ENCODE assay signal across 28 mouse cellular contexts in genomic region chr4:65203666-65204065, GRCm38 (mm10).
"Had no signal": no experiment of that assay in that cellular context is flagged by ENCODE, and none has a peak within 500 bp of the region (broad histone marks: within the 10 kb centered on the region; RNA-seq: fewer than 3 reads in every experiment).

No protein-coding gene starts in this region.

- H3K27ac ChIP-seq: heart, adult 2 months; heart, embryonic 13.5 days; heart, embryonic 15.5 days; hindbrain, embryonic 10.5 days; hindbrain, embryonic 12.5 days; hindbrain, embryonic 14.5 days; intestine, embryonic 15.5 days; layer of hippocampus, adult 2 months; left cerebral cortex, adult 2 months; limb, embryonic 13.5 days; limb, embryonic 15.5 days; liver, embryonic 12.5 days; liver, embryonic 14.5 days had no signal

- H3K4me3 ChIP-seq: heart, adult 2 months; heart, embryonic 13.5 days; heart, embryonic 15.5 days; hindbrain, embryonic 10.5 days; hindbrain, embryonic 12.5 days; intestine, embryonic 15.5 days; layer of hippocampus, adult 2 months; left cerebral cortex, adult 2 months; limb, embryonic 13.5 days; limb, embryonic 15.5 days; liver, embryonic 12.5 days had no signal

- ATAC-seq: hindbrain, embryonic 16.5 days; inflammation-experienced regulatory T-cells, adult 6 months; intestine, embryonic 15.5 days; intestine, postnatal 0 days; liver, embryonic 12.5 days had no signal

- H3K4me2 ChIP-seq: heart, embryonic 11.5 days; heart, embryonic 13.5 days; heart, embryonic 15.5 days; hindbrain, embryonic 12.5 days; hindbrain, embryonic 14.5 days; intestine, embryonic 15.5 days; limb, embryonic 13.5 days; limb, embryonic 15.5 days; liver, embryonic 12.5 days had no signal

- H3K9ac ChIP-seq: heart, embryonic 13.5 days; heart, embryonic 15.5 days; hindbrain, embryonic 12.5 days; hindbrain, embryonic 14.5 days; intestine, embryonic 15.5 days; limb, embryonic 13.5 days; limb, embryonic 15.5 days; liver, embryonic 12.5 days; liver, embryonic 14.5 days had no signal

- H3K27me3 ChIP-seq: heart, embryonic 13.5 days; heart, embryonic 15.5 days; hindbrain, embryonic 12.5 days; intestine, embryonic 15.5 days; limb, embryonic 13.5 days; limb, embryonic 15.5 days; liver, embryonic 12.5 days had no signal

- H3K4me1 ChIP-seq: heart, embryonic 13.5 days; heart, embryonic 15.5 days; hindbrain, embryonic 10.5 days; hindbrain, embryonic 12.5 days; intestine, embryonic 15.5 days; limb, embryonic 13.5 days; limb, embryonic 15.5 days; liver, embryonic 12.5 days had no signal

- DNase-seq: gastrocnemius, postnatal 14 days; gastrocnemius, postnatal 36 days; heart, adult 11 months; heart, adult 2 months; heart, postnatal 14 days; heart, postnatal 36 days; kidney, adult 18-20 months; kidney, adult 8-10 months; kidney, postnatal 10 days; kidney, postnatal 25 days; kidney, postnatal 4 days; left cerebral cortex, postnatal 4 days had no signal

- H3K36me3 ChIP-seq: heart, embryonic 13.5 days; heart, embryonic 15.5 days; hindbrain, embryonic 12.5 days; intestine, embryonic 15.5 days; limb, embryonic 15.5 days; liver, embryonic 12.5 days had no signal

- H3K9me3 ChIP-seq: heart, embryonic 13.5 days; heart, embryonic 15.5 days; hindbrain, embryonic 10.5 days; hindbrain, embryonic 12.5 days; intestine, embryonic 15.5 days; limb, embryonic 13.5 days; limb, embryonic 15.5 days; liver, embryonic 12.5 days had no signal
